Mouse (Mus musculus) liver, embryonic 14.5 days (tissue): ENCODE data around the gene Kif26b.

ENCODE experiments used
- CTCF ChIP-seq: IDR thresholded peaks from 2 replicates; pipeline ENCODE4 v1.5.1; 2016; ENCODE audit warnings: antibody characterized with exemption, low read depth, control low read depth
- EP300 ChIP-seq: IDR thresholded peaks from 2 replicates; pipeline ENCODE4 v1.6.1; 2016; ENCODE audit warnings: antibody characterized with exemption, low read depth

DNA sequence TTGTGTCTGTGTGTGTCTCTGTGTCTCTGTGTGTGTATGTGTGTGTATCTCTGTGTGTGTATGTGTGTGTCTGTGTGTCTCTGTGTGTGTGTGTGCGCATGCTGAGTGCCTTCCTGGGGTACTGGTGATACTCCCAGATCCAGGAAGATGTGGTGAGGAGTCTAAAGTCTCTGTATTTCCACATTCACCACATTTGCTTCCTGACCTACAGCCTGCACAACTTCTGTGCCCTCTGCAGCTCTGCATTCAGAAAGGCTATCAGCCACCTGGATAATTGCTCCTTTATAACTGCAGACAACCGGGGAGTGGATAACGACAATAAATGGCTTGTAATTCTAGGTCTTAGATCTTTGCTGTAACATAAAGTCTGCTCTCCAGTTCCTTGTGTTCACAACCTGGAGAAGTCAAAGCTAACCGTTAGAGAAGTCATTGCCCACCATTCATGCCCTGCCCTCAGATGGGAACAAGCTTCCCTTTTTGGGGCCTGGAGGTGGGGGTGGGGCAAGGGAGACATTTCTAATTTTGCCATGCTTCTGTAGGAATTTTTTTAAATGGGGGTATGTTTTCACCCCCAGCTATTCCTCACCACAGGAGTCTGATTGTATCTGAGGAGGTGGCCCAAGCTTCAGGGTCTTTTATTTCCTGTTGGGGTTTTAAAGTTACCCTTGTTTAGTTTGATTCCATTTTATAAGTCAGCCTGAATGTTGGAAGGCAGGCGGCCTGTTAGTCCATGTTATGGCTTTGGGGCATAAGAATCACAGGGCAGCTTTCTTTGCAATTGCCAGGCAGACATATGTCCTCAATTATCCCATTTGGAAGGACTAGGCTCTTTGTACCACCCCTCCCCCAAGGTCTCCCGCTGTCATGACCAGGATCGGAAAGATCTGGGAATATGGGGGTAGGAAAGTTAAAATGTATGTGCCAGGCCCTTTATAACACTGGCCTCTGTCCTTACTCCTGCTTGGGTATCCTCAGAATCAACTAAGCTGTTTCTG, 39.9 kb downstream of the Kif26b start:
- TF ChIP-seq CTCF (no peak), EP300 (no peak)
